In genomic region chr10:128271883-128272282, GRCm38 (mm10) we compare ENCODE assay signal across 1 mouse cellular context.
TF ChIP-seq lines count a peak whose summit lies in the region.

No protein-coding gene starts in this region.

TF ChIP-seq in CH12.LX, 34 proteins besides CTCF, POLR2A, EP300 and RAD21:
- TF ChIP-seq ZNF384 (IDR thresholded peaks at IDR 0.05; ENCODE audit: low read depth, low read length), result no peak
- TF ChIP-seq MXI1 (IDR thresholded peaks at IDR 0.05; ENCODE audit: low read depth, low read length), result no peak
- no peak for TF ChIP-seq MAZ (IDR thresholded peaks at IDR 0.05; ENCODE audit: low read depth, low read length)
- TF ChIP-seq CHD1 (IDR thresholded peaks at IDR 0.05; ENCODE audit: low read depth, low read length), result no peak
- no peak for TF ChIP-seq NRF1 (IDR thresholded peaks at IDR 0.05; ENCODE audit: low read depth, low read length)
- TF ChIP-seq SMC3 (IDR thresholded peaks at IDR 0.05; ENCODE audit: low read depth, low read length), result no peak
- peak; percentile 39; the same call in 1 of the 2 replicates for TF ChIP-seq USF1 (IDR thresholded peaks at IDR 0.05; ENCODE audit: low read depth, low read length)
- TF ChIP-seq POLR2AphosphoS2 (IDR thresholded peaks at IDR 0.05; ENCODE audit: low read depth, low read length), result no peak
- no peak for TF ChIP-seq MAFK (IDR thresholded peaks at IDR 0.05; ENCODE audit: insufficient replicate concordance, low read length)
- no peak for TF ChIP-seq HCFC1 (IDR thresholded peaks at IDR 0.05; ENCODE audit: low read depth, low read length)
- peak; percentile 22; the same call in 1 of the 2 replicates for TF ChIP-seq USF2 (conservative IDR thresholded peaks at IDR 0.05; ENCODE audit: low read depth, low read length)
- TF ChIP-seq MYC (IDR thresholded peaks at IDR 0.05; ENCODE audit: low read depth, low read length), result no peak
